Mouse (Mus musculus) embryo, embryonic 11 days (tissue): ENCODE measurements around the gene Myl6.
A peak's percentile ranks its signal among the peaks of the same experiment; 100 is the strongest.

Experiments used
- DNase-seq: peaks from one replicate; pipeline ENCODE4 v3.0.0-alpha.2; 2015

Gene Myl6

GRCm38 (mm10) chr10:128488776-128489175 lies 5.2 kb downstream of the Myl6 start:
- DNase-seq: no peak

- no peak for DNase-seq
These were observed 5.9 kb downstream of the Myl6 start for GRCm38 (mm10) chr10:128487861-128488712.

- DNase-seq: no peak
These were observed 7.6 kb downstream of the Myl6 start for GRCm38 (mm10) chr10:128486370-128486769.

GRCm38 (mm10) chr10:128474366-128474765 lies 19.6 kb downstream of the Myl6 start:
- DNase-seq: no peak

- DNase-seq: peak; percentile 28
These were observed 33.7 kb downstream of the Myl6 start for GRCm38 (mm10) chr10:128460270-128460630.

- peak; percentile 58 for DNase-seq
These were observed 34.3 kb downstream of the Myl6 start for GRCm38 (mm10) chr10:128459409-128460269.

GRCm38 (mm10) chr10:128458719-128459408 lies 35.1 kb downstream of the Myl6 start, which contains the start of gene Smarcc2:
Gene Smarcc2, plus strand, starts transcription at chr10:128459248.
- DNase-seq: peak; percentile 90

- peak; percentile 90 for DNase-seq
These were observed 35.6 kb downstream of the Myl6 start for GRCm38 (mm10) chr10:128458348-128458718.

GRCm38 (mm10) chr10:128457676-128458075 lies 36.3 kb downstream of the Myl6 start:
- no peak for DNase-seq

- DNase-seq: peak; percentile 89
These were observed 38.7 kb downstream of the Myl6 start for GRCm38 (mm10) chr10:128455280-128455679.

- no peak for DNase-seq
These were observed 39.5 kb downstream of the Myl6 start for GRCm38 (mm10) chr10:128454471-128454870.

- no peak for DNase-seq
These were observed 42.9 kb downstream of the Myl6 start for GRCm38 (mm10) chr10:128451014-128451413.

GRCm38 (mm10) chr10:128445407-128445806 lies 48.5 kb downstream of the Myl6 start:
- DNase-seq: no peak

GRCm38 (mm10) chr10:128444354-128444753 lies 49.6 kb downstream of the Myl6 start:
- DNase-seq: no peak

- DNase-seq: no peak
These were observed 51.2 kb downstream of the Myl6 start for GRCm38 (mm10) chr10:128442718-128443117.

GRCm38 (mm10) chr10:128441324-128442119 lies 52.4 kb downstream of the Myl6 start:
- DNase-seq: no peak
